Mouse (Mus musculus) right cerebral cortex, postnatal 36 days (tissue): ENCODE measurements around the gene Psg28.
"Not testable (repeated sequence)": the region's sequence is repeated elsewhere in the genome, so short reads cannot be mapped to it uniquely, and the experiment has no call there.

Source experiments
- DNase-seq, 2 experiments: peaks; one replicate each; pipeline ENCODE4 v3.0.0; 2022; ENCODE audit warnings: low spot score in 2 of 2, mixed read lengths in 1 of 2

The Psg28 gene

DNA sequence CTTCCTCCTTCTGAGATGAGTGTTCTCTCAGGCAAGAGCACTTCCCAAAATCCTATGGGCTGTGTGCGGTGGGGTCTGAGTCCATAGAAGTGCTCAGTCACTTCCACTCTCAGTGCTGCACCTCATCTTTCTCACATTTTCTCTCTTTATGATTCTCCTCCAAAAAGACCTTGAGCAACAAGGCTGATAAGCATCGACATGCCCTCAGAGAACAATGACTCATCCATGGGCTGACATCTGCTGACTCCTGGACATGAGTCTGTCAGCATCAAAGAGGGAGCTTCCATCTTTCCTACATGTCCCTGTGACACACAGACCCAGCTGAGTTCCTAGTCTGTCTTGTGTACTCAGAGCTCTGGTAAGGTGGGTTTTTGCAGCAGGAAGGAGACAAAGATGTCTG, at the start of gene Psg28:
Psg28 (minus strand) TSS at position 101 of the 400 bp plus-strand sequence.
- not testable (repeated sequence) for DNase-seq

DNA sequence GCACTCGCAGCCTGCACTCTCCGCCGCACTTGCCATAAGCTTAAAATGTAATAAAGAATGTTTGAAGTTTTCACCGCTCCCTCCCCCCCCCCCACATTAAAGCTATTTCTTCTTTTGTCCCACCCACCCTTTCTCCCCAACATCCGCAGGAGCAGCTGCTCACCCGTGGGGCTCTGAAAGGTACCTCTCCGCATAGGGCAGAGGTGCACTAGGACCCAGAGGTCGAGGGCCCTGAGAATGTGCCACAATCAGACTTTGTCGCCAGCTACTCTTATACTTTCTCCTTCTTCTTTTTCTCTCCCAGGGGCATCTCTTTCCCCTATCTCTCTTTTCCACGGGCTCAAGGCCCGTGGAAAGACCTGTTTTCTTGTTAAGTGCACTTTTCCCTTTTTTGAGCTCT, 28.4 kb downstream of the Psg28 start:
- no peak for DNase-seq

DNA sequence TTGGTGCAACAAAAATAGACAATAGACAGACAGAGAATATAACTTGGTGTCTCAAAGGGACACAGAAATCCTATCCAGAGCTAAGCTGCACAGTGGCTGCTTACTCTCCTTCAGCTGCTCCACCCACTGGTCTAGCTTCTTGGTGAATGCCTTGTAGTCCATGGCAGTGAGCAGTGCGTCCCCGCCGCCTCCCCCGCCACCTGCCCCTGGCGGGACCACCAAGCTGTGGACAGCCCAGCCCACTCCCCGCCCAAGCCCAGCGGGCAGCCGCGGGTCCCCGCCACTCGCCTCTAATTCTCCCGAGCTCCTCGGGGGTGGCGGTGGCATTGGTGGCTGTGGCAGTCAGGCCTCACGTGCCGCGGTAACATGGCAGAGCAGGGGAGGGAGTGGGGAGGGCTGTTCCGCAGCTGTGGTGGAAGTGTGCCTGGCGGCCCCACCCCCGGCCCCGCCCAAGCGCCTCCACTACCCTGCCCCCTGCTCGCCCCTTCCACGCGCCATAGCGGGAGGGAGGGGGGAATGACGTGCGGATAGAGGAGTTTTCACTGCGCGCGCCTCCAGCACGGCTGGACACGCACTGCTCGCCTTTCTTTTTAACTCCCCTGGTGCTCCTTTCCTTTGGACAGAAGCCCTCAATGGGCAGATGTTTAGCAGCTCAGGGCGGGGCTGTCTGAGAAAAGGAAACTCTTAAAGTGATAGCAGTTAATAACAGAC, 29.2 kb downstream of the Psg28 start:
- DNase-seq = no peak

DNA sequence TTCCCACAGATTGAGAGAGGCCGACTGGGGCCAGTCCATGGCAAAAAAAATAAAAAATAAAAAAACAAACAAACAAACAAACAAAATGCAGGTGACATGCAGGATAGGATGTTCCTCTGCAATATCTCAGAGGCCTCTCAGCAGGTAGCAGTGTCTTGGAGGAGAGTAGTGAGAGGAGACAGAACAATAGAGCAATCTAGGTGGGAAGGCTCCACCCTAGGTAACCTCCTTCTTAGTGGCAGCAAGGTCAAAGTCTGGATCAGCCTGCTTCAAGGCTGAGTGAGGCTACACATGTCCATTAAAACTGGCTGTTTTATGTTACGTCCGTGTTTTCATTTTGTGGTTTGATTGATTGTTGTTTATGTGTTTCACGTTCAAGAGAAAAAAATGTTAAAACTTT, 40.4 kb downstream of the Psg28 start:
- not testable (repeated sequence) for DNase-seq

DNA sequence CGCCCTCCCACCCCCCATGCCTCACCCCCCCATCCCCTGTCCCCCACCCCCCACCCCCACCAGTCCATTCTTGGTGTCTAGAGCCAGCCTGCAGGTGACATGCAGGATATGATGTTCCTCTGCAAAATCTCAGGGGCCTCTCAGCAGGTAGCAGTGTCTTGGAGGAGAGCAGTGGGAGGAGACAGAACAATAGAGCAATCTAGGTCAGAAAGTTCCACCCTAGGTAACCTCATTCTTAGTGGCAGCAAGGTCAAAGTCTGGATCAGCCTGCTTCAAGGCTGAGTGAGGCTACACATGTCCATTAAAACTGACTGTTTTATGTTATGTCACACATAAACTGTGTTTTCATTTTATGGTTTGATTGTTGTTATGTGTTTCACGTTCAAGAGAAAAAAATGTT, 53.5 kb downstream of the Psg28 start:
- DNase-seq = no peak
